10 mouse cellular contexts compared by ENCODE assay signal in the genomic region with DNA sequence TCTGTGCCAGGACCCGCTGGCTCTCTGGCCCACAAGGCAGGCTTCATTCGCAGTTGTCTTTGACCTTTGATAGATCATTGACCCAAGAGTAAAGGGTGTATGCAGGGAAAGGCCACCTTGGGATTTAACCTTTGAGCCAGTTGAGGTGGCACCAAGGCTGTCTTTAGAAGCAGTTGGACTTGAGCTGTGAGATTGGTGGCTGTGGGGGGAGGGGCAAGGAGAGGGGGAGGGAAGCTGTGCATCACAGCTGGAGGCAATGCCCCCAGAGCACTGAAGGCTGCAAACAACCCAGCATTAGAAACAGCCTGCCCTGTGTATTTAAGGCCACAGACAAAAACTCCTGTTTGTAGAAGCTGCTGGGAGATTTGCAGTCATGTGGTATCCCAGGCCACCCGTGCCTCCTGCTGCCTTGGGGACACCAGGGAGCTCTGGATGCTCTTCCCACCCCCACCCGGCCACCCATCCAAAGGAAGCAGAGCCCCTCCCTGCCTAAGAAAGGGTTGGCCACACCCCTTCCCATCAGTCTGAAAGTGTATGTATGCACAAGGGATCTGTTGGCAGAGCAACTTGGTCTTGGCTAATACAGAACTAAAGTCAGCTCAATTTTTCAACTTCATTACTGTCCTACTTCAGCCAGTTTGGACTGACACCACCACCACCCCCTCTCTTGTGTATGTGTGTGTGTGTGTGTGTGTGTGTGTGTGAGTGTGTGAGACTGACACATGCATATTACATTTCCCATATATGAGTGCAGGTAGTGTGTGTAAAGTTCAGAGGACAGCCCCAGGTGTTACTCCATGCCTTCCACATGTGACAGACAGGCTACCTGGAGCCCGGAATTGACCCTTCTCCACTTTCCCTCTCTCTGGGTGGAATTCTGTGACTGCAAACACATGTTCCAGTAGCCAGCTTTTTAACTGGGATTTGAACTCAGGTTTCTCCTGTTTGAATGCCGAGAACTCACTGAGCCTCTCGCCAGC. TPM values are rescaled to one million over a fixed set of nuclear protein-coding genes. Genes with fewer than 3 reads are reported as not detected.
A peak's percentile ranks its signal among the peaks of the same experiment; 100 is the strongest.
DNase-seq lines count a peak whose midpoint lies in the region; ATAC-seq and TF ChIP-seq lines count a peak whose summit lies in the region.
"Had no signal": no experiment of that assay in that cellular context is flagged by ENCODE, and none has a peak within 500 bp of the region (broad histone marks: within the 10 kb centered on the region; RNA-seq: fewer than 3 reads in every experiment).

No protein-coding gene starts in this region.

- no peak for TF ChIP-seq POLR2A in small intestine, adult 2 months (IDR thresholded peaks at IDR 0.05; ENCODE audit: low read depth, low read length)

- no peak overlapping the region for H3K9ac ChIP-seq in forebrain, embryonic 11.5 days (ENCODE audit: low read length)
- H3K9ac ChIP-seq in midbrain, embryonic 16.5 days (ENCODE audit: low read depth, low read length) = no peak overlapping the region
- H3K9ac ChIP-seq in hindbrain, embryonic 15.5 days = no peak overlapping the region
- no peak overlapping the region for H3K9ac ChIP-seq in forebrain, embryonic 15.5 days (replicated peaks)
- H3K9ac ChIP-seq: embryonic facial prominence, embryonic 13.5 days had no signal

- H3K4me1 ChIP-seq in forebrain, embryonic 10.5 days = peaks cover 50% of the 10 kb centered on the region
- H3K4me1 ChIP-seq in forebrain, embryonic 11.5 days (replicated peaks; ENCODE audit: control insufficient read depth, insufficient read depth, low read length) = peaks cover 6% of the 10 kb centered on the region; the same call in 1 of the 2 replicates
- peaks cover 64% of the 10 kb centered on the region for H3K4me1 ChIP-seq in midbrain, embryonic 10.5 days
- peaks cover 12% of the 10 kb centered on the region; the same call in 1 of the 2 replicates for H3K4me1 ChIP-seq in midbrain, embryonic 16.5 days (ENCODE audit: control insufficient read depth, insufficient read depth, low read length)
- H3K4me1 ChIP-seq in hindbrain, embryonic 15.5 days (replicated peaks) = peaks cover 24% of the 10 kb centered on the region
- H3K4me1 ChIP-seq in small intestine, adult 2 months (ENCODE audit: control insufficient read depth, insufficient read depth, insufficient read length, low read length) = peaks cover 9% of the 10 kb centered on the region
- peaks cover 26% of the 10 kb centered on the region for H3K4me1 ChIP-seq in forebrain, embryonic 15.5 days

- H3K4me2 ChIP-seq in forebrain, embryonic 11.5 days (ENCODE audit: low read depth, low read length, severe bottlenecking) = no peak overlapping the region
- no peak overlapping the region for H3K4me2 ChIP-seq in midbrain, embryonic 16.5 days (ENCODE audit: low read length)
- H3K4me2 ChIP-seq in hindbrain, embryonic 15.5 days = no peak overlapping the region
- no peak overlapping the region for H3K4me2 ChIP-seq in forebrain, embryonic 15.5 days (replicated peaks)
- H3K4me2 ChIP-seq: embryonic facial prominence, embryonic 13.5 days had no signal

- no peaks in the 10 kb centered on the region for H3K9me3 ChIP-seq in forebrain, embryonic 10.5 days
- no peaks in the 10 kb centered on the region for H3K9me3 ChIP-seq in forebrain, embryonic 11.5 days (ENCODE audit: control insufficient read depth, low read length)
- no peaks in the 10 kb centered on the region for H3K9me3 ChIP-seq in midbrain, embryonic 10.5 days (replicated peaks)
- H3K9me3 ChIP-seq in midbrain, embryonic 16.5 days (replicated peaks; ENCODE audit: control insufficient read depth, low read length, poor library complexity, severe bottlenecking) = no peaks in the 10 kb centered on the region
- H3K9me3 ChIP-seq in hindbrain, embryonic 15.5 days = no peaks in the 10 kb centered on the region
- H3K9me3 ChIP-seq in forebrain, embryonic 15.5 days = no peaks in the 10 kb centered on the region
- H3K9me3 ChIP-seq: embryonic facial prominence, embryonic 13.5 days had no signal

- 59% methylated on average over 7 of the region's 7 CpGs for WGBS in forebrain, embryonic 10.5 days
- WGBS in forebrain, embryonic 11.5 days = 56% methylated on average over 7 of the region's 7 CpGs
- WGBS in midbrain, embryonic 10.5 days = 51% methylated on average over 7 of the region's 7 CpGs
- WGBS in midbrain, embryonic 16.5 days = 54% methylated on average over 7 of the region's 7 CpGs
- WGBS in hindbrain, embryonic 15.5 days = 52% methylated on average over 7 of the region's 7 CpGs
- WGBS in small intestine, adult 2 months = 55% methylated on average over 7 of the region's 7 CpGs
- WGBS in forebrain, embryonic 15.5 days = 60% methylated on average over 7 of the region's 7 CpGs

- no peak for TF ChIP-seq CTCF in small intestine, adult 2 months (IDR thresholded peaks at IDR 0.05; ENCODE audit: extremely low read depth, insufficient read length, insufficient replicate concordance, low read depth, low read length)

- peak overlapping the region; percentile 32 for H3K27ac ChIP-seq in forebrain, embryonic 10.5 days
- H3K27ac ChIP-seq in forebrain, embryonic 11.5 days (ENCODE audit: low read depth, low read length) = no peak overlapping the region
- peak overlapping the region; percentile 77 for H3K27ac ChIP-seq in midbrain, embryonic 10.5 days (replicated peaks)
- no peak overlapping the region for H3K27ac ChIP-seq in midbrain, embryonic 16.5 days (ENCODE audit: low read length)
- no peak overlapping the region for H3K27ac ChIP-seq in hindbrain, embryonic 15.5 days (replicated peaks)
- H3K27ac ChIP-seq in small intestine, adult 2 months (ENCODE audit: insufficient read depth, low read depth, low read length) = peak overlapping the region; percentile 19
- no peak overlapping the region for H3K27ac ChIP-seq in forebrain, embryonic 15.5 days (replicated peaks)
- H3K27ac ChIP-seq: embryonic facial prominence, embryonic 13.5 days had no signal

- ATAC-seq in forebrain, embryonic 11.5 days (replicated peaks; ENCODE audit: low FRiP score) = no peak
- ATAC-seq in midbrain, embryonic 16.5 days = no peak
- peak; percentile 24; the same call in 1 of the 2 replicates for ATAC-seq in hindbrain, embryonic 15.5 days (ENCODE audit: low FRiP score, low read depth)
- ATAC-seq in forebrain, embryonic 15.5 days (replicated peaks) = no peak

- H3K36me3 ChIP-seq in forebrain, embryonic 10.5 days (replicated peaks) = no peaks in the 10 kb centered on the region
- H3K36me3 ChIP-seq in forebrain, embryonic 11.5 days (ENCODE audit: control insufficient read depth, insufficient read depth, low read length) = no peaks in the 10 kb centered on the region
- no peaks in the 10 kb centered on the region for H3K36me3 ChIP-seq in midbrain, embryonic 10.5 days
- no peaks in the 10 kb centered on the region for H3K36me3 ChIP-seq in midbrain, embryonic 16.5 days (ENCODE audit: control insufficient read depth, insufficient read depth, low read length)
- no peaks in the 10 kb centered on the region for H3K36me3 ChIP-seq in hindbrain, embryonic 15.5 days
- H3K36me3 ChIP-seq in small intestine, adult 2 months (ENCODE audit: control insufficient read depth, insufficient read depth, low read length) = no peaks in the 10 kb centered on the region
- H3K36me3 ChIP-seq in forebrain, embryonic 15.5 days = no peaks in the 10 kb centered on the region
- H3K36me3 ChIP-seq: embryonic facial prominence, embryonic 13.5 days had no signal

- DNase-seq in forebrain, embryonic 10.5 days (ENCODE audit: extremely low spot score, low spot score) = no peak
- DNase-seq in forebrain, embryonic 11.5 days (ENCODE audit: low spot score) = no peak
- peak; percentile 45 for DNase-seq in midbrain, embryonic 10.5 days (ENCODE audit: low spot score)
- no peak for DNase-seq in natural killer cell, adult 2 months (ENCODE audit: low spot score in 2 of 2)
- DNase-seq: adrenal gland, adult 8-10 months had no signal

- H3K4me3 ChIP-seq in forebrain, embryonic 10.5 days = no peak overlapping the region
- no peak overlapping the region for H3K4me3 ChIP-seq in forebrain, embryonic 11.5 days (ENCODE audit: low read depth, low read length)
- H3K4me3 ChIP-seq in midbrain, embryonic 10.5 days = no peak overlapping the region
- H3K4me3 ChIP-seq in midbrain, embryonic 16.5 days (ENCODE audit: low read depth, low read length) = no peak overlapping the region
- no peak overlapping the region for H3K4me3 ChIP-seq in hindbrain, embryonic 15.5 days
- H3K4me3 ChIP-seq in small intestine, adult 2 months (ENCODE audit: low read depth, low read length) = no peak overlapping the region
- H3K4me3 ChIP-seq in forebrain, embryonic 15.5 days = no peak overlapping the region
- H3K4me3 ChIP-seq: embryonic facial prominence, embryonic 13.5 days had no signal

- H3K27me3 ChIP-seq in forebrain, embryonic 10.5 days (ENCODE audit: poor library complexity, severe bottlenecking) = no peaks in the 10 kb centered on the region
- no peaks in the 10 kb centered on the region for H3K27me3 ChIP-seq in forebrain, embryonic 11.5 days (ENCODE audit: control insufficient read depth, insufficient read depth, low read length)
- no peaks in the 10 kb centered on the region for H3K27me3 ChIP-seq in midbrain, embryonic 10.5 days (ENCODE audit: low read depth, poor library complexity, severe bottlenecking)
- H3K27me3 ChIP-seq in midbrain, embryonic 16.5 days (ENCODE audit: control insufficient read depth, insufficient read depth, low read depth, low read length) = no peaks in the 10 kb centered on the region
- no peaks in the 10 kb centered on the region for H3K27me3 ChIP-seq in hindbrain, embryonic 15.5 days
- no peaks in the 10 kb centered on the region for H3K27me3 ChIP-seq in small intestine, adult 2 months (ENCODE audit: control insufficient read depth, insufficient read depth, low read length)
- no peaks in the 10 kb centered on the region for H3K27me3 ChIP-seq in forebrain, embryonic 15.5 days
- H3K27me3 ChIP-seq: embryonic facial prominence, embryonic 13.5 days had no signal

RNA-seq across cellular contexts. Expression of a gene that starts 6.3 kb away (rescaled TPM):
- 6.9 and 19.4 TPM in 2 replicates for polyA plus RNA-seq in forebrain, embryonic 10.5 days (2016; fragmentation: Nextera tagmentation; extraction: Ambion mirVana)
- 0.81 and 2.3 TPM in 2 replicates for polyA plus RNA-seq in forebrain, embryonic 11.5 days (2014; fragmentation: Nextera tagmentation; extraction: Ambion mirVana)
- polyA plus RNA-seq in midbrain, embryonic 10.5 days (2016; fragmentation: Nextera tagmentation; extraction: Ambion mirVana) = 0.41 and 6.1 TPM in 2 replicates
- 0.15 and 0.20 TPM in 2 replicates for polyA plus RNA-seq in midbrain, embryonic 16.5 days (2015; fragmentation: Nextera tagmentation; extraction: Ambion mirVana)
- 0.14 and 0.17 TPM in 2 replicates for polyA plus RNA-seq in hindbrain, embryonic 15.5 days (2015; fragmentation: Nextera tagmentation; extraction: Ambion mirVana)
- polyA plus RNA-seq in small intestine, adult 2 months (2012; rRNA removed) = 0.05 TPM in 1 of 2 replicates, not detected in the other
- 0.11 and 0.15 TPM in 2 replicates for polyA plus RNA-seq in forebrain, embryonic 15.5 days (2015; fragmentation: Nextera tagmentation; extraction: Ambion mirVana)

Comparison
In these comparisons a context has a peak if more than half of its experiments do, and no peak if none do; other contexts are left out.
1. H3K27ac ChIP-seq: peak in forebrain, embryonic 10.5 days (single experiment), midbrain, embryonic 10.5 days (single experiment) and small intestine, adult 2 months (single experiment); none in forebrain, embryonic 11.5 days (single experiment), midbrain, embryonic 16.5 days (single experiment), hindbrain, embryonic 15.5 days (single experiment) and forebrain, embryonic 15.5 days (single experiment).